Mouse (Mus musculus) hematopoietic stem cell, adult 5-6 weeks (primary cell): Measurements from ENCODE around the gene Olfr490. TPM values are rescaled to one million over a fixed set of nuclear protein-coding genes. Genes with fewer than 3 reads are reported as not detected.

Source experiments
- ATAC-seq, 2 experiments: fragments of 125-278 bp in 1 of 2; replicated peaks in 1 of 2; 2 replicates each; pipeline ENCODE4 v1.8.0; 2016 to 2017; ENCODE audit warnings: inconsistent platforms in 2 of 2, mild to moderate bottlenecking in 2 of 2, moderate number of reproducible peaks in 2 of 2, low read depth in 1 of 2, moderate TSS enrichment in 1 of 2; ENCODE audit not compliant: low FRiP score in 2 of 2, poor library complexity in 2 of 2, severe bottlenecking in 2 of 2, insufficient read depth in 1 of 2, low TSS enrichment in 1 of 2
- total RNA-seq: library from RNA; stranded (forward); fragments of 172-1452, 232-1000 nt; gene quantifications from 2 replicates; pipeline ENCODE4 v1.2.3, GENCODE M21; 2017

Gene Olfr490
- total RNA-seq = not detected in 2 replicates

DNA sequence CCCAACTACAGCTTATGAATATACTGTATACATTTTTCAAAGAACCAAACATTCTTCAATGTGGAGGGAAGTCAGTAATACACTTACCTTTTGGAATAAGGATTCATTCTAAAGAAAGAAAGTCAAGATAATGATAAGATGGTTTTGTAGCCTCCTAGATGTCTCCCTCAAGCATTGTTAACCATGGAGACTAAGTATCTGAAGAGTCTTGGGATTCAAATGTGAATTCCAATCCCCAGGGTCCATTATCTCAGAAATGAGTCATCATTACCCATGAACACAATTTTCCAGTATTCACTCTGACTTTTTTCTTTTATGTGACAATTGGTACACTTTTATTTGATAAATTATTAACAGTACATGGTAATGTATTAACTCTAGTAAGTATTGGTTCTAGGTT, at the start of gene Olfr490:
TSS of gene Olfr490 (minus strand) at position 101 of the 400 bp plus-strand sequence.
- ATAC-seq = no peak

DNA sequence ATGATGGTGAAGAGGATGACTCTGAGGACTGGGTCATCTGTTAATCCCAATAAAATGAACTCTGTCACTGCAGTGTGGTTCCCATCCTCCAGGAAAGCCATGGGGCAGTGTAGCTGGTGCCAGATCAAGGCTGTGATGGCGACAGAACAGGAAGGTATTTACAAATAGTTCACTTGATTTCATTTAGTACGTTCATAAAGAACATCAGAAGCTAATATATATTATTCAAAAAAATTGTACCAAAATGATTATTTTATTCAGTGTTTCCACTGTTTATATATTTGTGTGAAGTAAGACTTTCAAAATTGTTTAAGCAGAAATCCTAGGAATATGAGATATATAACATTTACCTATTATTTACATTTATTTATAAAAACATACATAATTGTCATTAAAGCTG, 34.8 kb upstream of the Olfr490 start, which contains the start of gene Olfr492:
TSS of gene Olfr492 (minus strand) at position 101 of the 400 bp plus-strand sequence.
- ATAC-seq = no peak

GRCm38 (mm10) chr7:108313151-108313550, 24.4 kb upstream of the Olfr490 start, which contains the start of gene Olfr491:
Gene Olfr491, plus strand, starts transcription at chr7:108313451.
- no peak for ATAC-seq

DNA sequence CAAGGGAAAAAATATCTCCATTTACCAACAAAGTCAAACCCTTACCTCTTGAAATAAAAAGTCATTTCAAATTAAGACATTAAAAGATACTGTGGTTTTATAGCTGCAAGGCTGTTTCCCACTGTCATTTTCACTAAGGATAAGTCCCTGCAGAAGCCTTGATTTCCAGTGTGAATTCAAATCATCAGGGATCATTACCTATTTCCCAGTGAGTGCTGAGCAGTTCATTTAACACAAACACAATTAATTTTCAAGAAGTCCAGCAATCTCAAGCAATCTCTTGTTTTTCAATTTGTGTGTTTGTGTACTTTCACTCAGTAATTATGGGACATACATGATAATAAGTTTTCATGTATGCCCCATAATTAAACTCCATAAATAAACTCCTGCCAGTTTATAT, 30.5 kb downstream of the Olfr490 start, which contains the start of gene Olfr488:
TSS of gene Olfr488 (minus strand) at position 101 of the 400 bp plus-strand sequence.
- no peak for ATAC-seq

Other genes starting within 250 kb of the Olfr490 start
- not detected in 2 replicates for gene Olfr479, start 238.2 kb downstream of the Olfr490 start, total RNA-seq
- not detected in 2 replicates for gene Olfr480, start 221.6 kb downstream of the Olfr490 start, total RNA-seq
- gene Olfr481, start 209.1 kb downstream of the Olfr490 start, total RNA-seq = not detected in 2 replicates
- 0.25 TPM in 1 of 2 replicates, not detected in the other for gene Olfr482, start 191.3 kb downstream of the Olfr490 start, total RNA-seq
- gene Olfr483, start 188.1 kb downstream of the Olfr490 start, total RNA-seq = not detected in 2 replicates
- not detected in 2 replicates for gene Olfr484, start 161.5 kb downstream of the Olfr490 start, total RNA-seq
- not detected in 2 replicates for gene Olfr485, start 129.1 kb downstream of the Olfr490 start, total RNA-seq
- not detected in 2 replicates for gene Olfr486, start 116.2 kb downstream of the Olfr490 start, total RNA-seq
- gene Olfr487, start 74.3 kb downstream of the Olfr490 start, total RNA-seq = not detected in 2 replicates
- not detected in 2 replicates for gene Olfr488, start 30.6 kb downstream of the Olfr490 start, total RNA-seq
- gene Olfr491, start 24.5 kb upstream of the Olfr490 start, total RNA-seq = not detected in 2 replicates
- not detected in 2 replicates for gene Olfr492, start 34.7 kb upstream of the Olfr490 start, total RNA-seq
- not detected in 2 replicates for gene Olfr493, start 58.0 kb upstream of the Olfr490 start, total RNA-seq
- not detected in 2 replicates for gene Olfr494, start 76.4 kb upstream of the Olfr490 start, total RNA-seq
- not detected in 2 replicates for gene Olfr495, start 104.2 kb upstream of the Olfr490 start, total RNA-seq
- gene Olfr497, start 131.5 kb upstream of the Olfr490 start, total RNA-seq = not detected in 2 replicates
- not detected in 2 replicates for gene Olfr498, start 176.4 kb upstream of the Olfr490 start, total RNA-seq
- gene Olfr502, start 236.1 kb upstream of the Olfr490 start, total RNA-seq = not detected in 2 replicates